Mouse (Mus musculus): ENCODE measurements at regions not wholly inside any gene's neighbourhood (a gene's known extent, or its start where the extent isn't known, plus 50 kb on each side); places are given as distances from the start of the nearest gene placed in this dataset.

- peak; percentile 59 for DNase-seq (ENCODE audit: low read depth, low spot score)
These were observed 73.3 kb upstream of the Ptprt start for GRCm38 (mm10) chr2:162734286-162734685.

GRCm38 (mm10) chr2:162720016-162720415, 59.1 kb upstream of the Ptprt start:
- no peak for DNase-seq (ENCODE audit: low read depth, low spot score)

- no peak for DNase-seq (ENCODE audit: low read depth, low spot score)
These were observed 57.5 kb upstream of the Ptprt start for GRCm38 (mm10) chr2:162718466-162718865.

- DNase-seq (ENCODE audit: low read depth, low spot score): no peak
These were observed 54.0 kb upstream of the Ptprt start for GRCm38 (mm10) chr2:162714976-162715375.

GRCm38 (mm10) chr2:162712972-162713371, 52.0 kb upstream of the Ptprt start:
- DNase-seq (ENCODE audit: low read depth, low spot score): peak; percentile 9

- no peak for DNase-seq (ENCODE audit: low read depth, low spot score)
These were observed 51.4 kb upstream of the Ptprt start for GRCm38 (mm10) chr2:162712394-162712793.
